Mouse (Mus musculus): ENCODE results near the gene Adamts16. TPM values are rescaled to one million over a fixed set of nuclear protein-coding genes. Genes with fewer than 3 reads are reported as not detected.

The Adamts16 gene
- total RNA-seq, 2 experiments from 2014 or later: 1.4 to 2.2 TPM

DNA sequence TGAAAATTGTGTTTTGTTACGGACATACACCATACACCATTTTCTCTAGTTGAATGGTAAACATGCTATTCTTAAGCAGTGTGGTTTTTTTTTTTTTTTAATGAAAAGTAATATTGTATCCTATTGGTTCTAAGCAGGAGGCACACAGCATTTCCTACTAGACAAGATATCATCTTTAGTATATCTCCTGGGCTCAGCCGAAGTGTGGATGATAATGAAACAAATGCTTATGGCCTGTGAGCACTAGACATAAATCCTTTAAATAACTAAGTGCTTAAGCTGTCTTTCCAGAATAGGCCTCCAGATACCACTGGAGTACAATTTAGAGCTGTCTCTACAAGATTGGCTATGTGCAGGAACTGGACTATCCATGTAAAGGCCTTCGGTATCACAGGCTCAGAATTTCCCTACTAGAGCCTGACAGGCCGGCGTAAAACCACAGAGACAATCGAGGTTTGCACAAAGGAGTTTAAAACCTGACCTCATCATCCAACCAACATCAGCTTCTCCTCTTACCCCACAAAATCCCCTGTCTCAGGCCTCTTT lies 8.9 kb downstream of the Adamts16 start:
- no peak for DNase-seq

DNA sequence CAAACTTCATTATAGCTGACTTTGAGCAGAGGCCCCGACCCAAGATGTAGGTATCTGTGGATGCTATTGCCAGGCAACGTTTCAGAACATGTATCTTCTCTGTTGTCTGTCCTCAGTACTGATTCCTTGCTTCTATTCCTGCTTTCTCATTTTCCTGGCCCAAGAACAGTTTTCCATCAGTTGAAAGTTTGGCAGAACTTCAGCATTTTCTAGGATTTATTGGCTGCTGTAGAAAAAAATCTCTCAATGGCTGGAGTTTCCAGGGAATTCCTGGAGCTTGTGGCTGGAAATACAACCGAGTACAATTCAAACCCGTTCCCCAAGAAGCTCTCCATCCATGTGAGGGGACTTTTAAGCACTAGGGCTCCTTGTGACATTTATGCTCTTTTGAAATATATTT lies 10.6 kb downstream of the Adamts16 start:
- DNase-seq: no peak

DNA sequence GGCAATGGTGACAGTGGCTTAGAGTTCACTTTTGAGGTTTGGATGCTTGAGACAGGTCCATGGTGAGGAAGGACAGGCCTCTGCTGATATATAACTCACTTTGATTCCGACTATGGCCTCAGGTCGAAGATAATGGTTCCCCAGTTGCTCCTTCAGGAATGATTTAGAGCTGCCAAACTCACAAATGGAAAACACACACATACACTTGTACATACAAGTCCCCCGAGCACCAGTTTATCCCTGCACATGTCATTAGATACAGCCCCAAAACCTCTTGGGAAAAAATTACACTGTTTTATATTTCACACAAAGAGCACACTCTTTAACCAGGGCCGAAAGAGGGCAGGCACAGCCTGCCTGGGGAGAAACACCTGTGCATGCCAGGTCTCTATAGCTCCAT lies 14.1 kb downstream of the Adamts16 start:
- DNase-seq: no peak

DNA sequence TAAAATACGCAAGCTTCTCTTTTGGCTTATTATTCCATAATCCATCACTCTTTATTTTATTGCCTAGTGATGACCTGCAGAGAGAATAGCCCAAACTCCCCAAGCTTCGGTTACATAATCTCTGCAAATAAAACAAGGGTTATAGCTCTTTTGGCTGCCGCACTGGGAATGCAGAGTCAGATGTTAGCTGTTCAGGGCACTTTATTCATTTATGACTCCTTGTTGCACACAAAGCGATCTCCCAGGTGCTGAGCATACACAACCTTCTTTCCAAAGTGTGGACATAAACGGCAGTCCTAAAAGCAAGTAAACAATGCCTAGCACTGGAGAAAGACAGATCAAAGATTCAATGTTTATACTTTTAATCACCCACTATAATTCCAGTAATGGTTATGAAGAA lies 16.3 kb downstream of the Adamts16 start:
- DNase-seq: no peak

DNA sequence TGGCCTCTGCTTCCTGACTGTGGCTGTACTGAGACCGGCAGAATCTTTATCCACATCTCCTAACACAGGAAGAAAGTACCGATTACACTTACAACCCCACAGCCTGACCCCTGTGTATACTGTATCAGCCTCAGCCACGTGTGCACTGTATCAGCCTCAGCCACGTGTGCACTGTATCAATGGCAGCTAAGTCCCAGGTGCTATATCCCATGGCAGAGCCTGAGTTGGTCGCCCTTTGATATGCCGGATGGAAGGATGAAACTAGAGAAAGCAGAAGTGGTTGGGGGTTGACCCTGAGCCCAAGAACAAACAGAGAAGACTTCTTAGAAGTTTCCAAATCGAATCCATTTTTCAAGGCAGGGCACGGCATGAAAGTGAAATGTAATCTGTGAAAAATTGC lies 17.9 kb downstream of the Adamts16 start:
- DNase-seq: no peak

DNA sequence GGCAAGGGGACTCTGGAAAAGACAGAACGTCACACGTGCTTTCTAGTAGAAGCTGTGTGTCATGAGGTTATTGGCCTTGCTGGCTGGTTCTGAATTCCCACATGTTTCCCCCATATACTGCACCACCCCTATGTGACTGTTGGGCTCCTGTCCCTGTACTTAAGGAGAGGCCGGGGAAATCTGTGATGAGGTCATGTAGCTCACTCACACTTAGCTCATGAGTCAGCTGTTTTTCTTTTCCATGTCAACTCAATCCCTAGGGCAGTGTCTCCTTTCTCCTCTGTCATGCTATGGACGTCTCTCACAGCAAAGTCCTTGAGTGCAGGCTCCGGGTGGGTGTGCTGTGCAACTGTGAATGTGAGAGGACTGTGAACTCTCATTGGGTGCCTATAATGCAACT lies 22.6 kb downstream of the Adamts16 start:
- no peak for DNase-seq

DNA sequence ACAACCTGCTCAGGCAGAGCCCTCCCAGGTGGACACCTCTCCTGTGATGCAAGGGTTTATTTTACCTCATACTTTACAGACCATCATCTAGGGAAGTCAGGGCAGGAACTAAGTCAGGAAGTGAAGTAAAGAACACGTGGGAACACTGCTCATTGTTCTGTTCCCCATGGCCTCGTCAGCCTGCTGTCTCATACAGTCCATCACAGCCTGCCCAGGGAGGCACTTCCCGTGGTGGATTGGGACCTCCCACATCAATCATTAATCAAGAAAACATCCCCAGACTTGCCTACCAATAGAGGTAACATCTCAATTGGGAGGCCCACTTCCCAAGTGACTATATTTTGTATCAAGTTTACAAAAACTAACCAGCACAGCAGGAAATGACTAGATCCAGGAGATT lies 27.2 kb downstream of the Adamts16 start:
- DNase-seq: no peak

DNA sequence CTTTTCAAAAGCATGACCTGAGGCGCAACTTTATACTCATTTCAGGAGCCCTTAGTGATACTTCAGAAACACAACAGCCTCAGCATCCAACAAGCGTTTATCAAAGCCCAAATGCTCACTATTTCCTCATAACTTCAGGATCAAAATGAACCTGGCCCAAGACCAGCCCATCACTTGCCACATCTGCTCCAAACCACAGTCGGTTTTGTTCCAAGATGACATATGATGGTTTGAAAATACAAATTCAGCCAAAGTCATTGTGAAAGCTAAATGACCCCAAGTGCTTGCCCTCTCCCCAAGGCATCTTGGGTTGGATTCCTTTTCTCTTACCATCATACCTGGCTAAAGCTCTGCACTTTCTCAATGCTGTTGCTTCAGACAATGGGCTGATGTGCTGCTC lies 36.1 kb downstream of the Adamts16 start:
- no peak for DNase-seq

DNA sequence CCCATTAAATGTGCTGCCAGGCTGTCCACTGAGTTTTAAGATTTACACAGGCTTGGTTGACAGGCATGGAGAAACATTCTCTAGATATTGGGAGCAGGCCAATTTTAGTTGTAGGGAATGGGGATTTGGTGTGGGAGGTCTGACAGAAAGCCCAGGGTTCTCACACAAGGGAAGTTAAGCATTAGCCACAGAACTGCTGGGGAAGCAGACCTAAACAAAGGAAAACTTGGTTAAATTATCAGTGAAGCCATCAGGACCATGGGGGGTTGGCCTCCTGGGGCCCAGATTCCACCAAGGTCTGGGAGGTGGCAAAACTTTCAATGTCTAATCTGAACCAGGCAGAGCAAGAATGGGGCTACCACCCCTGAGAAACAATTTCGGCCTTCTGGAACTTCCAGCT lies 38.8 kb downstream of the Adamts16 start:
- DNase-seq: no peak

DNA sequence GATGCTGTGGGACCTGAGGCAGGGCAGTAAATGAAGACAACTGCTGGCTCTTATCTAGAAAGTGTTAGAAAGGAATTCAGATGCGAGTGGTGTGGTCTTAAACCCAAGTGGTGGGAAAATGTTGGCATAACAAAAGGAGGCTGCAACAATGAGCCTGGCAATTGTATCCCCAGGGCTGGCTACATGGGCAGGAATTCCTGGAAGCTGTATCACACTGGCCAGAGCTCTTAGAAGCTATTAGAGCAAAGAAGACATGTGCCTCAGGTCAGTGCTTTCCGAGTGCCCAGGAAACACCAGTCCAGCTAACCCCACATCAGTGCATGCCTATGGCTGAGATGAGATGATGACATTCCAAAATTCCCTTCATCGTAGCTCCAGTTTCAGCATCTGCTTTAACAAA lies 42.3 kb downstream of the Adamts16 start:
- no peak for DNase-seq

DNA sequence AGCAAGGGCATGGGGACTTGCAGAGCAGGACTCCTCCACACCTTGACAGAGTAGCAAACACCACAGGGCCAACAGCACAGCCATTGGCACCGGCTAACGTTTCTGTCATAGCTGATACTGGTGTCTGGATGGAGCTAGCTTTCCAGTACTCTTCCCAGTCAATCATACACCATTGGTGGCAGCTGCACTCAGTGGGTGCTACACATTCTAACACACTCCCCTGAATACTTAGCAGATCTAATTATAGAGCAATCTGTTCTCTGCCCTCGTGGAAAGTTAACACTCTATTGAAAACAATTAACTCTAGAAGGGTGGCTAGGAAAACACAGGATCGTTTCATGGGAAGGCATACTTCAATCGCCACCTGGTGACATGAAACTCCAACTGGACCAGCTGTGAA lies 43.2 kb downstream of the Adamts16 start:
- no peak for DNase-seq

DNA sequence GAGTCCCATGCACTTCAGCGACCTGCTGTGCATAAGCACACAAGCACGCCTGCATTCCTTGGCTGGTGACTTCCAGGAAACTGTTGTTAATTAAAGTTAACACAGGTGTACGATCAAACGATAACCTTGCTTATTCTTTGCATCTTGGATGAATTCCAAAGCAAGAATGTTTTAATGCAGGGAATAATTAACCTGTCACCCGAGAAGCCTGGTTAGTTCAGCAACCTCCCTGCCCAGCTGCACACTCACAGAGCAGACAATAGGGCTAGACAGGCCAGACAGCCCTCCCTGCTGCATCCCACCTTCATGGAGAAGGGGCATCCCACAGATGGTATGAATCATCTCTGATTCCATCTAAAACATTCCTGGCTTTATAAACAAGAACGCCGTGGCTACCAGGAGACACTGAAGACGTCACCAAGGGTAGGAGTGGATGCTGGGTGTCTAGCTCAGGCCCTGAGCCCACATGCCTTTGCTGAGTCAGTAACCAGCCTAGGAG lies 47.5 kb downstream of the Adamts16 start:
- no peak for DNase-seq

DNA sequence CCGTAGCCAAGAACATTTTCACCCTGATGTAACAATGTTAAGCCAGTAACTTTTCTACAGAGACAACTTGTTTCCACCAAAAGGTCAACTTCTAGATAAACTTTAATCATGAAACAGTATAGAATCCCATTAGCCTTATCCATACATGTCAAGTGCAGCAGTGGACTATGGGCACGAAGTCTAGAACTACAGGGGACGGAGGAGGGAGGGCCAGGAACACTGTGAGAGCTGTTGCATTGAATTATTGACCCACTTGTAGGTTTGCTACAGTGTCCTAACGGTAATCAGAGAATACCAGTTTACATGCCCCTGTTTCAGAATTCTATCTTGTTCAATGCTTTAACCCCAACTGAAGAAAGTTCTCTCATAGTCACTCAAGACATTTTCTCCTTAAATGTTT lies 48.0 kb downstream of the Adamts16 start:
- DNase-seq: no peak

DNA sequence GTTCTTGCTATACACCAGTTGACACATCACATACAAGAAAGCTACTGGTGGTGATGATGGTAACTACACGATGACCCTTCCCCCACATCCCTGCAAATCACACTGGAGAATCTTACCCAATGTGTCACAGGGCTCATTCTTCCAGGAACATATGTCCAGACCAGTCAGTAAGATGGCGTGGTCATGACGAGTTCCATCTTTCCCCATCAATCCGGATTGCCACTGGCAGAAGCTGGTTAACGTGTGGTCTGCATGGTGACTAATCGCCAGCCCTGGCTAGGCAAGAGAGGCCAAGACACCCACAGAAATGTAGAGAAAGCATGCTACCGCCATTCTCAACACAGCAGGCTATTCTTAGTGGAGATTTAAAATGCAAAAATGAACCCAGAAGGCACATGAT lies 48.7 kb downstream of the Adamts16 start:
- DNase-seq: no peak

DNA sequence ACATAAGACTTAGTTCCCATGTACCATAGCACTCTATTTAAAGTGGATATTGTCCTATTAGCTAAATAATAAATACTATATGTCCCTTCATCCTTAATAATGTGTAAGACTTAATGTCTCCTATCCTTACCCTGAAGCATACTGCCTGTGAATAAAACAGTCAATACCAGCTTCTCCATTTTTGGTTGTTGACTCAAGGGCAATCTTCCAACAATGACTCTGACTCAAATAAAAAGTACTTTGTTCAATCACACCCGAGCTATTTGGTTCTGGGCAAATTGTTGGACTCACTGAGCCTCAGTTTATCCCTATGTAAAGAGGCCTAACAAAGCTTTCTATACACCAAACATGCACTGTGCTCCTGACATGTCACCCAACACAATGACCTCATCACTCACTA lies 51.8 kb downstream of the Adamts16 start:
- no peak for DNase-seq

DNA sequence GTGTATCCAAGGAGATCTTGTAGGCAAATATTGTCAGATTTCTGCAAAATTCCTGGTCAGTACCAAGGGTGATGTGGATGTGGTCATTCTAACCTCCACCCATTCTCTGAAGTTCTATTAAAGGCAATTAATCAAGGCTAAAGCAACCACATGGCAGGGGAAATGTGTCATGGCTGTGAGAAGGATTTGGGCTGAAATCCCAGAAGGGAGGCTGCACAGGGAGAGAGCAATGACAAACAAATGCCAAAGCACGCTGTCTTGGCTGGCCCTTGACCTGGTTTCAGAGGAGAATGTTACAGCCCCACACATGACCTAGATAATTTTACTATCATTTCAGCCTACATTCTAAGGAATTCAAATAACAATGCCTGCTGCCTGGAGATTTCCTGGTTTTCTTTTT lies 52.6 kb downstream of the Adamts16 start:
- peak; percentile 72 for DNase-seq

DNA sequence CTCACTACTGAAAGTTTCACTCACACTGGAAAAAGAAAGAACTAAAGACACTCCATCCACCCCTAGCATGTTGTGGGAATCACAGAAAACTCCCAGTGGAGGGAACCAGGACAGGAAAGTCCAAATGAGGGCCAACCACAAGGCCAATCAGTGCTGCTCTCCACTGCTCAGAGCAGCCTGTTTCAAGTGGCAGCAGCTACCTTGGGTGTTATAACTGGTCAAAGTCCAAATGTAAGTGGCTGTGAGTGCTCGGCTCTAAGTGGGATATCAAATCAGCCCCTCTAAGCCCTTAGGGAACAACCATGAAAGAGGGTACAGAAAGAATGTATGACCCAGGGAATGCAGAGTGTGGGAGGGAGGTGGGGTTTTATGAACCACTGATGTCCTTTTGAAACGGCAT lies 56.5 kb downstream of the Adamts16 start:
- no peak for DNase-seq

DNA sequence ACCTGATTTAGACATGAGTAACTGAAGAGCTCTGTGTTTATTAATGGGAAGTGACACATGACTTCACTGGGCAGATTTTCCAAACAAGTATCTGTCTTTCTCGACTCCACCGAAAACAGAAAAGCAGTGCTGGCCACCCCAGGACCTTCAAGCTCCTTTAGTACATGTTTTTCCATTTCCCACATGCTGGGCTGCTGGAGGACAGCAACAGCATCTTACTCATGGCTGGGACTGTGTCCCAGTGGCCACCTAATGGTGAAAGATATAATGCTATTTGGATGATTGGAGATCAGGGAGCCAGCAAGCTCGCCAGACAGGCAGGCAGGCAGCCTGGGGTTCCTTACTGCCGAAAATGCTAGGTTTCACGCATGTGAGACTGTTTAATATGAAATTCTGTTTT lies 57.5 kb downstream of the Adamts16 start:
- peak; percentile 6 for DNase-seq

DNA sequence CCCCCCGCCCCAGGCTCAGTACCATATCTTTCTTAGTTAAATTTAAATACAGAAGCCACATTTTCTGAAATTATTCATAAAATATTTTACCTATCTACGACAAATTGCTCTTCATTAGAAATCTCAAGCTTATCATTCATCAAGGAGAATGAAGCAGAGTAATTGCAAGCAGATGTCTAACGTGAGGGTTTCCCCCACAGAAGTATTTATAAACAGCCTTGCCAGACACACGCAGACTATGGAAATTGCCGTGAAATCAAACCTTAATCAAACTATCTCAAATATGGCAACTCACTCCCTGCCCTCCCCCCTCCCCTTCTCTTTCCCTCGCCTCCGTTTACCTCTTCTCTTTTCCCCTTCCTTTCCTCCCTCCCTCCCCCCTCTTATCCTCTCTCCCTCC lies 61.8 kb downstream of the Adamts16 start:
- DNase-seq: no peak

DNA sequence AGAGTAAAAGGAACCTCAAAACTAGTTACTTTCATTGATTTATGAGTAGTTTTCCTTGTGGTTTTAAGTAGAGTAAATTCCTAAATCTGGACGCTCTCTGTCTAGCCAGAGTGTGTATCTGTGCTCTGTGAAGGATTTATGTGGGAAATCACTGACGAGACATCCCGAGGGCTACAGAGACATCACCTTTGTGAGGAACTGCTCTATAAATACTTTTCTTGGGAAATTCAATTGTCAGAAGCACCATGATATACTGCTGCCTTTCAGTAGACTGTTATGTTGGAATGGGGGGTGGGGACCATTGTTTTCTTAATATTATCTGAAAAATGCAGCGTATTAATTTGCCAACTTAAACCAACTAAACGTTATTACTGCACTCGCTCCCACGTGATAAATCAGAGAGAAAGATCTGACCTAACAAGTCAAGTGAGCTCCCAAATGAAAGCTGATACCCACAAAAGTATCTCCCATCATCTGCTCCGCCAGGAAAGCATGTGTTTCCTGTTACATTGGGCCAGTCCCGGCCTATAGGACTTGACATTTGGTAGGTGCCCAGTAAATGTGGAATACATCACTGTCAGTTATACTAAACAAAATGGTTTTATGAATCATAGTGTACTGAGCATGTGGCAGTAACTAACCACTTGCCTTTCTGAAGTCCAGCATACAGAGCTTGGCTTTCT lies 62.6 kb downstream of the Adamts16 start:
- DNase-seq: no peak

DNA sequence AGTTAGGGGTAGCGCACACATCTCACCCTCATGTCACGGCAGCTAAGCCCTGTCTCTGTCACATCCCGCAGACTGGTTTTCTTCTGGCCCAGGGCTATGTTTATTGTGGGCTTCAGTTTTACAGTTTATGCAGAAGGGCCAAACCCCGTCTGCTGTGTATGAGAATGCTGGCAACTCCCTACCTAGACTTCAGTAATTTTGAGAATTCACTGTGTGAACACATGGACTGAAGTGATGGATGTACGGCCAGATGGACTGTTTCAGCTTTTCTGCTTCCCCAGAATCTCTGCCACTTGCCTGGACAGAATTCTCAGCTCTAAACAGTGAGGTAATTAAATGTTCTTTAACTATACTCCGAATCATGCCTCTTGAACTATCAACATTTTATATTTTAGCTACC lies 70.5 kb downstream of the Adamts16 start:
- no peak for DNase-seq

DNA sequence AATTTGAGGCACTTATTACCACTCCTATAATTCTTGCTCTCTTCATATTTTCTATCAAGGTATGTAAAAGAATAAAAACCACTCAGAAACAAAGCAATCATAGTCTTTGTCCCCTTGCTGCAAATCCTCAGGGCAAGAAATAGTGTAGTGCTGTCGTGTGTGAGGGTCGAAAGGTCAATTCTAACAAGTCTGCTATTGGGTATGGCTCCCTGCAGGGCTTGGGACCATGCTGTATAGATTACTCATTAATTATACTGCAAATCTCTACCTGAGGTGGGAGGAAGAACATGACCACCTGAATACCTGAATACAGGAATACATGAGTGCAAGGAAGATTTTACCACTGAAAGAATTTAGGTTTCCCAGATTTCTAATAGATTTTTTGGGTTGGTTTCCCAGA lies 72.5 kb downstream of the Adamts16 start:
- DNase-seq: no peak

DNA sequence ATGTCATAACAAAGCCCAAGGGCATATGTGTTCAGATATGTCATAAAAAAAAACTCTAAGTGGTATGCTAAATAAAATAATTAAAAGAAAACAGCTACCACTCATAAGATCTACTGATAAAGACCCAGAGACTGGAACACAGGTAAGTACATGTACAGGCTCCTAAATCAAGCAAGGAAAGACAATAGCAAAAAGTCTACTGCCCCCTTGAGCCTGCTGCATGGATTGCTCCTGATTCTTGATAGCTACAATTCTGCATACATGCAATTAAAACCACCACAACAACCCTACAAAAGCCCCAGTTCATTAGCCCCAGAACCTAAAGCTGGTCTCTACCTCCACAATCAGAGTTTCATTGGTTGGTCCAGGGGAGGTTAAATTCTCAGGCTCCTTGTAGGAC lies 74.1 kb downstream of the Adamts16 start:
- DNase-seq: peak; percentile 24

DNA sequence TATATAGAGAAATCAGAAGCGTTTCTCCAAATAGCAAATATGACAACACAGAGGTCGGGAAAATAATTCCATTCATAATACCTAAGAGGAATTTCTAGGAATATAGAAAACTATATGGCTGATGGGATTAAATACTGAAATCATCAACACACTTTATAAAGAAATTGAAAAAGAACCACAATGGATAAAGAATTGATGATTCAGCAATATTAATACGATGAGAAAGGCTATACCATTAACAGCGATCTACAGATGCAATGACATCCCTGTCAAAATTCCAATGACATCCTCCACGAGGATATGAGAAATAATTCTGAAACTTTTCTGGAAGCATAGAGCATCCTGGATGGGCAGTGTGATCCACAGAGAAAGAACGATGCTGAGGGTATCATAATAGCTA lies 76.9 kb downstream of the Adamts16 start:
- no peak for DNase-seq

DNA sequence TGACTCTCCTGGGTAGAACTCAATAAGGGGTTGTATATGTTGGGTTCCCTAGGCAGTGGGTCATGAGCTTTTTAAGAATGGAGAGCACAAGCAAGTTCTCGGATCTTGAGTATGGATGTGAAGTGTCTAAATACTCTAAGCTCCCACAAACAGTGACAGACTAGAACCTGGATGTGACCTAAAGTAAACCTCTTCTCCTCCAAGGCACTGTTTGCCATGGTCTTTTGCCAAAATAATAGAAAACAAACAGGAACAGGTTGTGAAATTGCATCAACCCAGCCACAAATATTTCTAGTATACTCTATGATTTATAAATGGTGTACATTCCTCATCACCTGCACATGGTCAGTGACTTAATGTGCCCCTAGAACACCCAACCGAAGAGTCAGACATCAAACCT lies 79.0 kb downstream of the Adamts16 start:
- DNase-seq: no peak

All from adrenal gland, postnatal 10 days (tissue).